Mouse (Mus musculus) right cerebral cortex, postnatal 10 days (tissue): ENCODE measurements around the gene Olfr1293-ps.

Experiments
- DNase-seq, 2 experiments: peaks; one replicate each; pipeline ENCODE4 v3.0.0; 2021; ENCODE audit warnings: low spot score in 2 of 2

The Olfr1293-ps gene

GRCm38 (mm10) chr2:111524903-111525302 is at the start of gene Olfr1293-ps:
Gene Olfr1293-ps (plus strand): TSS chr2:111525203.
- DNase-seq: no peak

DNA sequence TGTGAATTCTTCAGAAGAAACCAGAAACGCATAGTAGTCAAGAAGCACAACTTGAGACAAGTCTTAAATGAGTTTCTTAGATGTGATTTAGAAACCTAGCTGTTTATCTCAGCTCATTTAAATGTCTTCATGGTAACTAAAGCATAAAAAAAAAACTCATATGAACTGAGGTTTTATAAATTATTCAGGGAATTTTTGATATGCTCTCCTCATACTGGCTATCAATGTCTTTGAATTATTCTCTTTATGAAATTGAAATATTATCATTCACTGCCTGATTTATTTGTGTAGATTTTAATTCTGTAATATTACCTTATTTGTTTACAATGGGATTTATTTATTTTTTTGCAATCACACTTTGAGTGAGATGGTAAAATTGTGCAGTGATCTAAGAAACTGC is 44.5 kb upstream of the Olfr1293-ps start, which contains the start of gene Olfr1289:
Gene Olfr1289, plus strand, starts transcription at position 301 of the 400 bp plus-strand sequence.
- no peak for DNase-seq

GRCm38 (mm10) chr2:111493729-111494128 is 31.3 kb upstream of the Olfr1293-ps start, which contains the start of gene Olfr1290:
Gene Olfr1290 (minus strand): TSS chr2:111493829.
- DNase-seq: no peak

DNA sequence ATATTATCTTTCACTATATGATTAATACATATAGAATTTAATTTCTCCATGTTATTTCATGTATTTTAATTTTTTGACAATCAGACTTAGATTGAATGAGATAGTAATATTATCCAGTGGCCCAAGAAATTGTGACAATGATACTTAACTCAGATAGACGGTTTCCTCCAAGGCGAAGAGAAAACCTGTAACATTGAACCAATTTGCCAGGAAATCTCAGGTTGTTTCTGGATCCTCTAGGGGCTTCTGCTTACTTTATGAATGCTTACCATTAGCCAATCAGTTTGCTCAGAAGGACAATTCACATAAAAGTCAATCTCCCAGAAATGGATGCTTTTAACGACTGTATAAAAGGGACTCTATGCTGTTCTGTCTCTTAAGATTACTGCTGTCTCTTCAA is 28.1 kb upstream of the Olfr1293-ps start, which contains the start of gene Olfr1291-ps1:
Gene Olfr1291-ps1, plus strand, starts transcription at position 301 of the 400 bp plus-strand sequence.
- DNase-seq: no peak

DNA sequence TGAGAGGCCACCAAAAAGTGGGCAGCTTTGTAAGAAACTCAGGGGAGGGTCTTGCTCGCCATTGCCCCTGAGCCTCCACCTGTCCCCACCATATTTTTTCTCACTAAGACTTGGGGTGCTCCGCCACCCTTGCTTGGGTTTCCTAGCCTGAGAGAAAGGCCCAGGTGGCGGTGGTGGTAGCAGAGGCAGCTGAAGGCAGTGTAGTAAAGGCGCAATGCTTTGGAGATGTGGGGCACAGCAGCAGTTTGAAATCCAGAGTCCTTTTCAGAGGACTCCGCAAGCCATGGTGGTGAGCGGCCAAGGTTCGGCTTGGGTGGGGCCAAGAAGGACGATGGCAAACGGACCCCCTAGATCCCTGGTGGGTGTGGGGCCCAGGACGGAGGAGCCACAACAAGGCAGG is 7.6 kb upstream of the Olfr1293-ps start:
- no peak for DNase-seq

- no peak for DNase-seq
Observed at GRCm38 (mm10) chr2:111540191-111540590, 15.2 kb downstream of the Olfr1293-ps start, which contains the start of gene Olfr1294. Gene Olfr1294 (minus strand): TSS chr2:111540291.

GRCm38 (mm10) chr2:111569581-111569980 is 44.6 kb downstream of the Olfr1293-ps start, which contains the start of gene Olfr1295:
Gene Olfr1295 (minus strand): TSS chr2:111569681.
- DNase-seq: no peak
